Mouse (Mus musculus) testis, adult 2 months (tissue): ENCODE results near the gene Olfr453.

Source experiments
- CTCF ChIP-seq: fragments of 200-500 bp; IDR thresholded peaks from 2 replicates; pipeline ENCODE4 v1.5.1; 2012; ENCODE audit warnings: low read depth, mild to moderate bottlenecking, inconsistent platforms, low read length, moderate library complexity; ENCODE audit not compliant: control insufficient read depth, insufficient read depth, insufficient replicate concordance
- POLR2A ChIP-seq: fragments of 200-500 bp; IDR thresholded peaks from 2 replicates; pipeline ENCODE4 v1.6.1; 2012; ENCODE audit warnings: low read depth, mild to moderate bottlenecking, inconsistent platforms, low read length, moderate library complexity; ENCODE audit not compliant: control insufficient read depth

DNA sequence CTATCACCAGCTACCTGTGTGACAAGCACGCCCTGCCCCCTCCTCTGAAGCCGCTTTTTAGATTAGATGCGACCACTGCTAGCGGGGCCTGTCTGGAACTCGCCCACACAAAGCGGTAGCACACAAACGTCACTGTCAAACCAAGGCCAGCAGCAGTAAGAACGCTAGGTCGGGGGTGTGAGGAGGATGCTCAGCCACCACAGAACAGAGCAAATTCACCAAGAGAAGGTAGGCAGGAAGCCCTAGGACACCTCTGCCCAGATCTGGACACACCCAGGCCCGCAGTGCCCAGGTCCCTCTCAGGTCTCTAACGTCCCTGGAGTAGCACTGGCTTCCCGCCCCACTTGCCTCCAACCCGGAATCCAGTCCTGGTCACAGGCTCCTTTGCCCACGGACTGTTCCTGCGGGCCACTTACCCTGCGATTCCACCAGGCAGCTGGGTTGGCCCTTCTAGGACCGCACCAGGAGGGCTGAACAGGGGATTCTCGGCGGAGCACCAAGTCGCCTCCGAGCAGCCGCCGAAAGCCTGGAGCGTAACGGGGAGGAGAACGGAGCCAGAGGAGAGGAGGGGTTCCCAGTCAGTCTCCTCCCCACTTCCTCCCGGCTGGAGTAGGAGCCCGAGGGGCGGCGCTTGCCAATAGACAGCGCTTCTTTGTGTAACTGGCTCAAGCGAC is 46.5 kb upstream of the Olfr453 start:
- TF ChIP-seq CTCF (no peak), POLR2A (no peak)
